Comparison of ENCODE assay signal across 25 mouse cellular contexts in the genomic region with DNA sequence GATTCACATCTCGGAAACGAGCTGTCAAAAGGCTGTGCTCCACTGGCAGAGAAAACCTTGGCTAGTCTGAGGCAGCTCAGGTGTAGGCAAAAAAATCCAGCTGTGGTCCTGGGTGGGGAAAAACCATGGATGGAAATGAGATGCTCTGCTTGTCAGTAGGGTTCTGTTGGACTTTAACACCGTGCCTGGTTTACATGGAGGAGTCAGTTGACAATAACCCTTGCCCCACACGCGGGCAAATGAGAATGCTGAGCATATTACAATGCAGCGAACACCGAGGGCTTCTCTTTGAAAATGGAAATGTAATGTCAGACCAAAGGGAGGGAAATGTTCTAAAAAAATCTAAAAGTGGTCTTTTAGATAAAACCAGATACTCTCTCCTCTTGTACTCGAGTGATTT.
DNase-seq lines count a peak whose midpoint lies in the region; ATAC-seq and TF ChIP-seq lines count a peak whose summit lies in the region.
"Had no signal": no experiment of that assay in that cellular context is flagged by ENCODE, and none has a peak within 500 bp of the region (broad histone marks: within the 10 kb centered on the region; RNA-seq: fewer than 3 reads in every experiment).

No protein-coding gene starts in this region.

- no peaks in the 10 kb centered on the region for H3K27me3 ChIP-seq in intestine, embryonic 15.5 days (replicated peaks)
- H3K27me3 ChIP-seq in intestine, embryonic 16.5 days (replicated peaks; ENCODE audit: control insufficient read depth, insufficient read depth, low read length) = no peaks in the 10 kb centered on the region
- no peaks in the 10 kb centered on the region for H3K27me3 ChIP-seq in CH12.LX (replicated peaks)
- H3K27me3 ChIP-seq: embryonic facial prominence, embryonic 15.5 days; liver, embryonic 12.5 days; midbrain, embryonic 12.5 days; neural tube, embryonic 12.5 days had no signal

- TF ChIP-seq POLR2A in CH12.LX (IDR thresholded peaks at IDR 0.05; ENCODE audit: low read depth, low read length) = no peak

- no peak overlapping the region for H3K4me3 ChIP-seq in intestine, embryonic 15.5 days (replicated peaks)
- H3K4me3 ChIP-seq in intestine, embryonic 16.5 days (ENCODE audit: low read length) = no peak overlapping the region
- no peak overlapping the region for H3K4me3 ChIP-seq in CH12.LX (replicated peaks in 1 of 3; ENCODE audit: low read depth in 2 of 3, low read length in 2 of 3, poor library complexity in 1 of 3)
- H3K4me3 ChIP-seq in ES-E14 (ENCODE audit: insufficient read depth in 1 of 2, low read depth in 1 of 2, low read length in 2 of 2, poor library complexity in 1 of 2, severe bottlenecking in 1 of 2) = no peak overlapping the region
- H3K4me3 ChIP-seq: embryonic facial prominence, embryonic 10.5 days; embryonic facial prominence, embryonic 15.5 days; forebrain, embryonic 12.5 days; liver, embryonic 12.5 days; midbrain, embryonic 12.5 days; myocyte; neural tube, embryonic 12.5 days had no signal

- dilution Hi-C loops in CH12.LX (cut with MboI; ENCODE audit: extremely low pct_ligation_motif_present, extremely low pct_unique_long_range_greater_than_20kb, low sequenced_read_pairs) = no loop called here

- no peak overlapping the region for H3K4me2 ChIP-seq in intestine, embryonic 15.5 days (replicated peaks)
- no peak overlapping the region for H3K4me2 ChIP-seq in intestine, embryonic 16.5 days (ENCODE audit: low read depth, low read length)
- H3K4me2 ChIP-seq in CH12.LX (ENCODE audit: insufficient read depth, low read depth, poor library complexity, severe bottlenecking) = peak overlapping the region; percentile 69
- H3K4me2 ChIP-seq: embryonic facial prominence, embryonic 15.5 days; forebrain, embryonic 12.5 days; hindbrain, embryonic 14.5 days; liver, embryonic 12.5 days; midbrain, embryonic 12.5 days; neural tube, embryonic 12.5 days had no signal

- H3K27ac ChIP-seq in intestine, embryonic 15.5 days = no peak overlapping the region
- H3K27ac ChIP-seq in intestine, embryonic 16.5 days (ENCODE audit: low read length) = no peak overlapping the region
- H3K27ac ChIP-seq in CH12.LX (ENCODE audit: insufficient read depth, low read depth) (no peak overlapping the region), ES-E14 (ENCODE audit: insufficient read depth, low read depth, low read length, poor library complexity, severe bottlenecking) (peak overlapping the region; percentile 48; the same call in 1 of the 2 replicates)
- H3K27ac ChIP-seq: embryonic facial prominence, embryonic 10.5 days; embryonic facial prominence, embryonic 15.5 days; forebrain, embryonic 12.5 days; hindbrain, embryonic 14.5 days; liver, embryonic 12.5 days; midbrain, embryonic 12.5 days; neural tube, embryonic 12.5 days had no signal

- no peak for TF ChIP-seq RAD21 in CH12.LX (IDR thresholded peaks at IDR 0.05; ENCODE audit: low read depth, low read length)

- H3K79me2 ChIP-seq in CH12.LX (replicated peaks; ENCODE audit: control insufficient read depth, extremely low read depth, insufficient read depth, poor library complexity, severe bottlenecking) = no peaks in the 10 kb centered on the region

- H3K4me1 ChIP-seq in intestine, embryonic 15.5 days (replicated peaks) = 0 out of 2 replicates have a peak, but pooled peaks cover 2% of the 10 kb centered on the region
- 0 out of 2 replicates have a peak, but pooled peaks cover 6% of the 10 kb centered on the region for H3K4me1 ChIP-seq in intestine, embryonic 16.5 days (ENCODE audit: control insufficient read depth, insufficient read depth, low read length)
- H3K4me1 ChIP-seq in CH12.LX (ENCODE audit: control insufficient read depth in 1 of 2, insufficient read depth in 2 of 2) = peaks cover 8 to 22% of the 10 kb centered on the region in 2 experiments; a peak in 3 of 4 replicates
- H3K4me1 ChIP-seq in ES-E14 (ENCODE audit: control insufficient read depth in 2 of 2, insufficient read depth in 2 of 2, low read length in 2 of 2, poor library complexity in 1 of 2) = peaks cover 6 to 18% of the 10 kb centered on the region in 2 experiments; a peak in 3 of 4 replicates
- H3K4me1 ChIP-seq: embryonic facial prominence, embryonic 15.5 days; liver, embryonic 12.5 days had no signal

- H3K9me3 ChIP-seq in intestine, embryonic 15.5 days = no peaks in the 10 kb centered on the region
- no peaks in the 10 kb centered on the region for H3K9me3 ChIP-seq in intestine, embryonic 16.5 days (ENCODE audit: control insufficient read depth, low read length)
- H3K9me3 ChIP-seq in CH12.LX (replicated peaks; ENCODE audit: low read length) (no peaks in the 10 kb centered on the region), ES-E14 (ENCODE audit: control insufficient read depth, insufficient read depth, low read depth, low read length) (no peaks in the 10 kb centered on the region)
- H3K9me3 ChIP-seq: embryonic facial prominence, embryonic 10.5 days; embryonic facial prominence, embryonic 15.5 days; forebrain, embryonic 12.5 days; G1E; liver, embryonic 12.5 days; midbrain, embryonic 12.5 days; neural tube, embryonic 12.5 days had no signal

- no peak; the same call in 1 of the 2 replicates for TF ChIP-seq EP300 in CH12.LX (IDR thresholded peaks at IDR 0.05; ENCODE audit: low read length)

- H3K9ac ChIP-seq in intestine, embryonic 15.5 days = no peak overlapping the region
- no peak overlapping the region for H3K9ac ChIP-seq in intestine, embryonic 16.5 days (ENCODE audit: low read depth, low read length)
- H3K9ac ChIP-seq in CH12.LX (ENCODE audit: insufficient read depth, low read depth) = no peak overlapping the region
- no peak overlapping the region; the same call in 1 of the 2 replicates for H3K9ac ChIP-seq in ES-E14 (ENCODE audit: insufficient read depth, low read depth, low read length, poor library complexity, severe bottlenecking)
- H3K9ac ChIP-seq: embryonic facial prominence, embryonic 15.5 days; forebrain, embryonic 12.5 days; hindbrain, embryonic 14.5 days; liver, embryonic 12.5 days; liver, postnatal 0 days; midbrain, embryonic 12.5 days; neural tube, embryonic 12.5 days had no signal

- 56% methylated on average over 8 of the region's 8 CpGs for WGBS in intestine, embryonic 15.5 days
- WGBS in intestine, embryonic 16.5 days = 58% methylated on average over 8 of the region's 8 CpGs

- in situ Hi-C loops in CH12.LX (cut with MboI; ENCODE audit: low pct_ligation_motif_present, low pct_unique_long_range_greater_than_20kb, low sequenced_read_pairs) = no loop called here
- in situ Hi-C loops in ES-E14 (cut with MboI; ENCODE audit: low sequenced_read_pairs in 2 of 2, unreplicated experiment in 2 of 2) = no loop called here

- no peak for TF ChIP-seq CTCF in CH12.LX (conservative IDR thresholded peaks at IDR 0.05 in 1 of 2, IDR thresholded peaks at IDR 0.05 in 1 of 2; ENCODE audit: low read depth in 2 of 2, low read length in 2 of 2)

- ATAC-seq in intestine, embryonic 15.5 days = 0 out of 2 replicates have a peak, but pooled peaks have one; percentile 15
- no peak; the same call in 1 of the 2 replicates for ATAC-seq in intestine, embryonic 16.5 days
- ATAC-seq: liver, embryonic 12.5 days; liver, postnatal 0 days had no signal

- H3K36me3 ChIP-seq in intestine, embryonic 15.5 days = no peaks in the 10 kb centered on the region
- no peaks in the 10 kb centered on the region for H3K36me3 ChIP-seq in intestine, embryonic 16.5 days (ENCODE audit: control insufficient read depth, insufficient read depth, low read length)
- no peaks in the 10 kb centered on the region for H3K36me3 ChIP-seq in CH12.LX (replicated peaks in 1 of 2; ENCODE audit: control insufficient read depth in 1 of 2, insufficient read depth in 1 of 2, low read length in 1 of 2)
- H3K36me3 ChIP-seq in ES-E14 (ENCODE audit: control insufficient read depth, insufficient read depth, low read length, poor library complexity, severe bottlenecking) = no peaks in the 10 kb centered on the region
- H3K36me3 ChIP-seq: embryonic facial prominence, embryonic 10.5 days; embryonic facial prominence, embryonic 15.5 days; forebrain, embryonic 12.5 days; G1E; liver, embryonic 12.5 days; midbrain, embryonic 12.5 days; neural tube, embryonic 12.5 days had no signal

- DNase-seq in CH12.LX (ENCODE audit: extremely low read depth) (peak; percentile 27), ES-E14 (ENCODE audit: low read depth, low spot score) (no peak)
- DNase-seq in kidney, postnatal 36 days = peak; percentile 21 to 59
- DNase-seq in embryo, embryonic 10.5 days (ENCODE audit: low spot score) = no peak
- no peak for DNase-seq in yolk sac, embryonic 10.5 days (ENCODE audit: low spot score)
- DNase-seq: adrenal gland, adult 8-10 months; cerebellum, adult 2 months; cerebellum, postnatal 14 days; gastrocnemius, postnatal 14 days; layer of hippocampus, postnatal 36 days; left cerebral cortex, postnatal 4 days; liver, postnatal 0 days; lung, postnatal 36 days; right cerebral cortex, adult 18-20 months had no signal

TF ChIP-seq in CH12.LX, 34 proteins besides CTCF, POLR2A, EP300 and RAD21:
- TF ChIP-seq POLR2AphosphoS2 (IDR thresholded peaks at IDR 0.05; ENCODE audit: low read depth, low read length) = no peak
- TF ChIP-seq ETS1 (conservative IDR thresholded peaks at IDR 0.05; ENCODE audit: low read depth, low read length) = no peak

TF ChIP-seq in ES-E14, 5 proteins besides CTCF, POLR2A, EP300 and RAD21:
- no peak for TF ChIP-seq CHD2 (IDR thresholded peaks at IDR 0.05; ENCODE audit: low read depth, low read length)
- no peak for TF ChIP-seq HCFC1 (IDR thresholded peaks at IDR 0.05; ENCODE audit: borderline replicate concordance, insufficient read depth, low read length)
- TF ChIP-seq ZNF384 (IDR thresholded peaks at IDR 0.05; ENCODE audit: low read depth, low read length) = no peak
- TF ChIP-seq ZC3H11A (IDR thresholded peaks at IDR 0.05; ENCODE audit: borderline replicate concordance, low read depth, low read length) = no peak
- no peak for TF ChIP-seq MAFK (IDR thresholded peaks at IDR 0.05; ENCODE audit: insufficient read depth, low read depth, low read length)
TF ChIP-seq in ES-E14: peak in this region for 0.

Comparison
In these comparisons a context has a peak if more than half of its experiments do, and no peak if none do; other contexts are left out.
1. DNase-seq: peak in CH12.LX (single experiment) and kidney, postnatal 36 days (2 of 2); none in ES-E14 (single experiment), embryo, embryonic 10.5 days (single experiment) and yolk sac, embryonic 10.5 days (single experiment).